In genomic region chr3:136940733-136941601, GRCm38 (mm10) we compare ENCODE assay signal across 11 mouse cellular contexts.
DNase-seq lines count a peak whose midpoint lies in the region; ATAC-seq and TF ChIP-seq lines count a peak whose summit lies in the region.
"Had no signal": no experiment of that assay in that cellular context is flagged by ENCODE, and none has a peak within 500 bp of the region (broad histone marks: within the 10 kb centered on the region; RNA-seq: fewer than 3 reads in every experiment).

No protein-coding gene starts in this region.

- no peaks in the 10 kb centered on the region for H3K79me2 ChIP-seq in heart, adult 2 months (replicated peaks; ENCODE audit: control insufficient read depth, insufficient read depth, low read length)

- no peak for TF ChIP-seq CTCF in liver, postnatal 0 days (IDR thresholded peaks at IDR 0.05; ENCODE audit: low read depth)
- TF ChIP-seq CTCF in heart, adult 2 months (IDR thresholded peaks at IDR 0.05), result no peak

- intact Hi-C loops in gastrocnemius, postnatal 36 days (cut with DNase I), result no loop called here
- intact Hi-C loops in heart, adult 2 months (cut with DNase I), result no loop called here

- H3K9me3 ChIP-seq in liver, postnatal 0 days (ENCODE audit: low read length), result no peaks in the 10 kb centered on the region
- H3K9me3 ChIP-seq: hindbrain, embryonic 10.5 days had no signal

- H3K27me3 ChIP-seq in liver, postnatal 0 days (ENCODE audit: insufficient read depth, low read length), result no peaks in the 10 kb centered on the region
- no peaks in the 10 kb centered on the region for H3K27me3 ChIP-seq in heart, adult 2 months (ENCODE audit: control insufficient read depth, insufficient read depth, low read length)

- no peak overlapping the region for H3K4me3 ChIP-seq in liver, postnatal 0 days (ENCODE audit: low read depth, low read length)
- H3K4me3 ChIP-seq in heart, adult 2 months, result no peak overlapping the region
- H3K4me3 ChIP-seq: hindbrain, embryonic 10.5 days had no signal

- no peak overlapping the region for H3K27ac ChIP-seq in liver, postnatal 0 days (ENCODE audit: low read depth)
- no peak overlapping the region for H3K27ac ChIP-seq in heart, adult 2 months
- H3K27ac ChIP-seq: hindbrain, embryonic 10.5 days; kidney, postnatal 0 days had no signal

- TF ChIP-seq POLR2A in heart, adult 2 months (IDR thresholded peaks at IDR 0.05; ENCODE audit: insufficient read depth, low read depth, low read length), result no peak

- 0 out of 2 replicates have a peak, but pooled peaks have one; percentile 49 for ATAC-seq in liver, postnatal 0 days

- DNase-seq in gastrocnemius, adult 18-20 months (ENCODE audit: low spot score), result peak; percentile 12
- no peak for DNase-seq in gastrocnemius, postnatal 36 days
- DNase-seq in 416B (ENCODE audit: low read depth), result peak; percentile 95
- peak; percentile 64 for DNase-seq in brain, adult 2 months (ENCODE audit: low read depth, low spot score)
- no peak for DNase-seq in liver, postnatal 0 days
- no peak for DNase-seq in kidney, postnatal 14 days
- no peak for DNase-seq in gastrocnemius, postnatal 25 days
- no peak for DNase-seq in heart, adult 2 months
- DNase-seq: cerebellum, adult 11 months had no signal

- no peak overlapping the region for H3K4me2 ChIP-seq in liver, postnatal 0 days (ENCODE audit: low read depth, low read length)

- TF ChIP-seq EP300 in liver, postnatal 0 days (IDR thresholded peaks at IDR 0.05; ENCODE audit: low read depth), result no peak
- no peak for TF ChIP-seq EP300 in heart, adult 2 months (IDR thresholded peaks at IDR 0.05; ENCODE audit: insufficient read depth, low read depth, low read length)

- H3K36me3 ChIP-seq in liver, postnatal 0 days (replicated peaks; ENCODE audit: insufficient read depth, low read length), result peaks cover 3% of the 10 kb centered on the region
- H3K36me3 ChIP-seq in heart, adult 2 months (ENCODE audit: control insufficient read depth, insufficient read depth, low read length), result no peaks in the 10 kb centered on the region
- H3K36me3 ChIP-seq: hindbrain, embryonic 10.5 days had no signal

- H3K9ac ChIP-seq in liver, postnatal 0 days (replicated peaks), result no peak overlapping the region
- no peak overlapping the region for H3K9ac ChIP-seq in heart, adult 2 months (ENCODE audit: low read depth, low read length)

- WGBS in liver, postnatal 0 days (ENCODE audit: insufficient replicate concordance), result 35% methylated on average over 7 of the region's 7 CpGs
- 34% methylated on average over 7 of the region's 7 CpGs for WGBS in heart, adult 2 months

- no peaks in the 10 kb centered on the region for H3K4me1 ChIP-seq in liver, postnatal 0 days (ENCODE audit: insufficient read depth)
- H3K4me1 ChIP-seq in heart, adult 2 months (ENCODE audit: control insufficient read depth, insufficient read depth, low read length), result peaks cover 4% of the 10 kb centered on the region
- H3K4me1 ChIP-seq: hindbrain, embryonic 10.5 days had no signal

Comparison
In these comparisons a context has a peak if more than half of its experiments do, and no peak if none do; other contexts are left out.
1. DNase-seq: peak in gastrocnemius, adult 18-20 months (single experiment), 416B (single experiment) and brain, adult 2 months (single experiment); none in gastrocnemius, postnatal 36 days (0 of 2), liver, postnatal 0 days (single experiment), kidney, postnatal 14 days (single experiment), gastrocnemius, postnatal 25 days (single experiment) and heart, adult 2 months (0 of 2).